Mouse (Mus musculus): ENCODE results near the gene Myo5a. TPM values are rescaled to one million over a fixed set of nuclear protein-coding genes. Genes with fewer than 3 reads are reported as not detected.

Gene Myo5a
- polyA plus RNA-seq (2012; rRNA removed; ENCODE audit: low replicate concordance): 0.33 and 0.57 TPM in 2 replicates

DNA sequence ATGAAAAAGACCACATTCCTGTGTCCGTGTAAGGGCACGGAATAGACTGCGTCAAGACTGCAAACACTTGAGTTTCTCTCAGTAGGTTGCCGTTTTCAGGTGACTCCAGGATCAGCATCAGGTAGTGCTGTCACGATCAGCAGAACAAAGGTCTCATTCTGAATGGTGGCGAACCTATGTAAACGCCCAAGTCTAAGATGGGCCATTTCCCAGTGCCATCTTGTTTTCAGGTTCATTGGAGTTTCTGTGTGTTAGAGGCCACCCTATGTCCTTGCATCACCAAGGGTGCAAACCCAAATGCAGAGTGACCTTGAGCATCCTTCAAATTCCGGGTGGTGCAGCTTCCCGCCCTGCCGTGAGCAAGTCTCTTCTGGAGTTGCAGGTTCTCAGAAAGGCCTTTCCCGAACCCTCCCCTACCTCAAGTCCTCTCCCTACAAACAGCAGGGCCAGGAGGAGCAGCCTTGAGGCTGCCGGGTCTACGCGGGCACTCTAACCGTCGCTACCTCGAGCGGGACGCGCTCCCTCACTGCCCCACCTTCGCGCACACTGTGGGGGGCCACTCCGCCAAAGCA, at the start of gene Myo5a:
Myo5a (plus strand) TSS at position 559 of the 572 bp plus-strand sequence.

DNA sequence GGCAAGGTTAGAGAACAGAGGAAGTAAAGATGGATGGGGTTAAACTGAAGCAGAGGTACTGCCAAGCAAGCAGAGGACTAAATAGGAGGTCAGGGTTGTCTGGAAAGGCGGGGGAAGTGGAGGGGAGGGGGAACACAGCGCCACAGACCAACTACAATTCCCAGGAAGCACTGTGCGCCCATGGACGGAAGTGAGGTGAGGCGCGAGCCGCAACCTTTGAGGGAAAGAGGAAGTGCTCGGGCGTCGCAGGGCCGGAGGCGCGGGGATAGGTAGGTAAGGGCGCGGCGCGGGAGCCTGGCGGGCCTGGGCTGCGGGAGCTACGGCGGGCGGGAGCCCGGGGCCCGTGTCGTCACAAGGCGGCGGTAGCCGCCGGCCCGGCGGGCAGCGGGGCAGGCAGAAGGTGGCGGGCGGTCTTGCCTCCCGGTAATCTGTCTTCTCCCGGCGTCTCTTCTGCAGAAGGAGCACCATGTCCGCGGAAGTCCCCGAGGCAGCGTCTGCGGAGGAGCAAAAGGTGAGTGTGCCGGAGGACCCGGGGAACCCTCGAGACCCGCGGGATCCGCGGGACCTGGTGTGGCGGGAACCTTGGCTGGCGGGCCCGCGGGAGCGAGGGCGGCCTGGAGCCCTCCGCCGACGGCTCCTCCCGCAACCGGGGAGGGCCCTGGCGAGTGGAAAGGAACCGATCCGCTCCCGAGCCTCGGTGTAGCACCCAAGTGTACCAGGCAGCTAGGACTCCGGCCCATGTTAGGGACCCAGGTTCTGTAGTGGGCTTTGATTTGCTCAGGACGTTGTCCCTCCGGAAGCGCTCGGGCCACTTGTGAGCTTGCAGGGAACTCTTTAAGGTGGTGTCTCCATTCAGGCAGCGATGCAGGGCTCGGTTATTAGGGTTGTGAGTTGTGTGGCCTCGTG, 33.1 kb upstream of the Myo5a start, which contains the start of gene Arpp19:
Arpp19 (plus strand) TSS at position 164 of the 906 bp plus-strand sequence.

GRCm38 (mm10) chr9:75231841-75232746, 161.3 kb downstream of the Myo5a start, which contains the start of gene Myo5c:
Gene Myo5c, plus strand, starts transcription at chr9:75232020.

Other genes with a start within 250 kb of the Myo5a start
- gene Onecut1, start 209.1 kb upstream of the Myo5a start, polyA plus RNA-seq (2012; rRNA removed; ENCODE audit: low replicate concordance): 0.33 TPM in 1 of 2 replicates, not detected in the other
- 0.84 and 1.4 TPM in 2 replicates for gene Fam214a, start 118.1 kb upstream of the Myo5a start, polyA plus RNA-seq (2012; rRNA removed; ENCODE audit: low replicate concordance)
- 3.3 and 3.4 TPM in 2 replicates for gene Arpp19, start 33.4 kb upstream of the Myo5a start, polyA plus RNA-seq (2012; rRNA removed; ENCODE audit: low replicate concordance)
- 5.0 and 14.5 TPM in 2 replicates for gene Myo5c, start 161.0 kb downstream of the Myo5a start, polyA plus RNA-seq (2012; rRNA removed; ENCODE audit: low replicate concordance)
- 5.7 and 7.3 TPM in 2 replicates for gene Gnb5, start 235.3 kb downstream of the Myo5a start, polyA plus RNA-seq (2012; rRNA removed; ENCODE audit: low replicate concordance)

Measured in duodenum, adult 2 months (tissue).